Mouse (Mus musculus) megakaryocyte, embryonic 14.5 days (primary cell): ENCODE measurements around the gene Oma1. TPM values are rescaled to one million over a fixed set of nuclear protein-coding genes. Genes with fewer than 3 reads are reported as not detected.

Experiments used
- H3K27me3 ChIP-seq: replicated peaks from 2 replicates; pipeline ENCODE3; 2012; ENCODE audit warnings: inconsistent platforms
- H3K36me3 ChIP-seq: replicated peaks from 2 replicates; pipeline ENCODE3; 2012; ENCODE audit warnings: low read length, inconsistent platforms, mixed read lengths
- H3K4me1 ChIP-seq: 2 replicates; pipeline ENCODE4 v1.6.1; 2012; ENCODE audit warnings: inconsistent platforms
- H3K4me3 ChIP-seq: replicated peaks from 2 replicates; pipeline ENCODE3; 2012; ENCODE audit warnings: moderate library complexity, mild to moderate bottlenecking, inconsistent platforms
- H3K9me3 ChIP-seq: 2 replicates; pipeline ENCODE4 v1.6.1; 2012; ENCODE audit warnings: inconsistent platforms
- FLI1 ChIP-seq: IDR thresholded peaks from 2 replicates; pipeline ENCODE4 v1.6.1; 2012; ENCODE audit warnings: low read length, inconsistent platforms, mixed read lengths
- GATA1 ChIP-seq: IDR thresholded peaks from 3 replicates; pipeline ENCODE4 v1.6.1; 2012; ENCODE audit warnings: mixed read lengths, low read length, inconsistent platforms, borderline replicate concordance
- polyA plus RNA-seq: library from polyadenylated mRNA; stranded (reverse); fragments of >175 nt; gene quantifications from 2 replicates; pipeline ENCODE4 v1.2.3, GENCODE M21; 2012; ENCODE audit warnings: low replicate concordance; ENCODE audit not compliant: insufficient read depth

Oma1 gene
- polyA plus RNA-seq, 1 experiment = 0.55 TPM

- Histone ChIP-seq H3K27me3 (no peaks in the 10 kb centered on the region), H3K4me1 (peaks cover 28% of the 10 kb centered on the region)
- TF ChIP-seq GATA1 = no peak
- no peak for TF ChIP-seq FLI1
Measured at GRCm38 (mm10) chr4:103315861-103316260, 2.2 kb downstream of the Oma1 start.

DNA sequence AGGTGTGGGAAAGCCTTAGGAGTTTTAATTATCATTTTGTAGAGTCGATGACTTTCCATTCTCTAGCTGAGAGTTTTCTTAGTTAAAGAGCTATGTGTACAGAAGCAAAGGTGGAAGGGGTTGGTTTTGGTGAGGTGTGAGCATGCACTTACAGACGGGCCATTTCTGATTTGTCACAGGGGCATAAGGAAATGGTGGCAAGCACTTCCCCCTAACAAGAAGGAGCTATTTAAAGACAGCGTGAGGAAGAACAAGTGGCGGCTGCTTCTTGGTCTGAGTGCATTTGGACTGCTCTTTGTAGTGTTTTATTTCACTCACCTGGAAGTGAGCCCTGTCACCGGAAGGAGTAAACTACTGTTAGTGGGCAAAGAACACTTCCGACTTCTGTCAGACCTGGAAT, 7.8 kb downstream of the Oma1 start:
- H3K9me3 ChIP-seq = no peaks in the 10 kb centered on the region
- H3K4me3 ChIP-seq = no peak overlapping the region
- H3K36me3 ChIP-seq = peaks cover 51% of the 10 kb centered on the region
- no peaks in the 10 kb centered on the region for H3K27me3 ChIP-seq
- peaks cover 17% of the 10 kb centered on the region for H3K4me1 ChIP-seq
- no peak for TF ChIP-seq GATA1
- TF ChIP-seq FLI1 = no peak

More at GRCm38 (mm10) chr4:103315861-103316260, 2.2 kb downstream of the Oma1 start:
- no peaks in the 10 kb centered on the region for H3K9me3 ChIP-seq
- H3K36me3 ChIP-seq = peaks cover 20% of the 10 kb centered on the region
- H3K4me3 ChIP-seq = no peak overlapping the region

DNA sequence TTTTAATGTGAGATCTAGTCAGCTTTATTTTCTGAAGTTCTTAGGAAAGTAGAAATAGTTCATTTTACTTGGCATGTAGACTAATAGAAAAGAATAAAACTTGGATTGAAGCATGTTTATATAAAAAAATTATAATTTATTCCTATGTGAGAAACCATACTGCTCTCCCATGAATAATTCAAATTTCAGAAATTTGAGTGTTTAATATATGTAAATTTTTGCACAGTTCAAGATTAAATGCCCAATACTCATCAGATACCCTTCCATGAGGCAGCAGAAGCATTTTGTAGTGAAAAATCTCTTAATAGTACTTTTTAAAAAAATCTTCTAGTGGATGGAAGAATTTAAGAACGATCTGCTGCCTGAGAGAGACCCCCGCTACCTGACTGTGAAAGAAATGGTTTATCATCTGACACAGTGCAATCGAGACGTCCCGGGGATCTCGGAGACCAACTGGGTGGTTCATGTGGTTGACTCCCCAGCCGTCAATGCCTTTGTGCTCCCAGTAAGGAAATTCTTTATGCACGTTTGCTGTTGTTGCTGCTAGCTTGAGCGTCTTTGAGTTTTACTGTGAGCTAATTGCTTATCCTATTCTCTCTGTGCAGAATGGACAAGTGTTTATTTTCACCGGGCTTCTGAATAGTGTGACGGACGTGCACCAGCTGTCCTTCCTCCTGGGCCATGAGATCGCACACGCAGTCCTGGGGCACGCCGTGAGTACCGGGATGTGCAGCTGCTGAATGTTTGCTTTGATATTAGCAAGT, 11.3 kb downstream of the Oma1 start:
- peaks cover 17% of the 10 kb centered on the region for H3K4me1 ChIP-seq
- H3K27me3 ChIP-seq = no peaks in the 10 kb centered on the region
- TF ChIP-seq GATA1 (no peak), FLI1 (no peak)
- peaks cover 60% of the 10 kb centered on the region for H3K36me3 ChIP-seq
- H3K4me3 ChIP-seq = no peak overlapping the region
- H3K9me3 ChIP-seq = no peaks in the 10 kb centered on the region

- H3K36me3 ChIP-seq = peaks cover 59% of the 10 kb centered on the region
- no peaks in the 10 kb centered on the region for H3K9me3 ChIP-seq
- H3K4me1 ChIP-seq = peaks cover 5% of the 10 kb centered on the region
- no peak overlapping the region for H3K4me3 ChIP-seq
- H3K27me3 ChIP-seq = no peaks in the 10 kb centered on the region
- TF ChIP-seq FLI1 (no peak), GATA1 (no peak)
Measured at GRCm38 (mm10) chr4:103326994-103327393, 13.4 kb downstream of the Oma1 start.

DNA sequence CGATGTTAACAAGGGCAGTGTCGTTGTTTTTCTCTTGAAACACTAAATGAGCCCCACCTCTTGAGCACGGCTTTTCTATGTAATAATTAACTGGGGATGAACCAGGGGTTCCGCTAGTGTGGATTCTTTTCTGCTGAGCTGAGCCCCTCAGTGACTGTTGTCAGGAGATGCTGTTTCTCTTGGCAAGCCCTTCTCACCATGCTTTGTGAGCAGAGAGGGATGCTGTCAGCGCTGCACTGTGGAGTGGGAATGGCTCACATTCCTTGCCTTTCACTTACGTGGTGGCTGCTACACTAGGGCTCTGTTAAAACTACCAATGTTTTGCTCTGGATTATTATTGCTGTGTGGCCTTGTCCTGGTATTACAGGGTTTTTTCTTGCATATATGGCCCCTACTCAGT, 15.7 kb downstream of the Oma1 start:
- no peaks in the 10 kb centered on the region for H3K27me3 ChIP-seq
- H3K9me3 ChIP-seq = no peaks in the 10 kb centered on the region
- peaks cover 4% of the 10 kb centered on the region; the same call in 1 of the 2 replicates for H3K4me1 ChIP-seq
- no peak overlapping the region for H3K4me3 ChIP-seq
- TF ChIP-seq GATA1 = no peak
- TF ChIP-seq FLI1 = no peak
- H3K36me3 ChIP-seq = peaks cover 67% of the 10 kb centered on the region

GRCm38 (mm10) chr4:103335134-103335533, 21.5 kb downstream of the Oma1 start:
- Histone ChIP-seq H3K9me3 (no peaks in the 10 kb centered on the region), H3K4me3 (no peak overlapping the region), H3K36me3 (peaks cover 39% of the 10 kb centered on the region), H3K4me1 (no peaks in the 10 kb centered on the region), H3K27me3 (no peaks in the 10 kb centered on the region)
- no peak for TF ChIP-seq GATA1
- no peak for TF ChIP-seq FLI1

- H3K36me3 ChIP-seq = peaks cover 12% of the 10 kb centered on the region
- no peak overlapping the region for H3K4me3 ChIP-seq
- no peaks in the 10 kb centered on the region for H3K27me3 ChIP-seq
- H3K9me3 ChIP-seq = no peaks in the 10 kb centered on the region
- TF ChIP-seq GATA1 = no peak
- TF ChIP-seq FLI1 = no peak
- H3K4me1 ChIP-seq = peaks cover 29% of the 10 kb centered on the region
Measured at GRCm38 (mm10) chr4:103340726-103341125, 27.1 kb downstream of the Oma1 start.

- H3K4me1 ChIP-seq = peaks cover 29% of the 10 kb centered on the region
- H3K4me3 ChIP-seq = peak overlapping the region; percentile 62
- TF ChIP-seq FLI1 (no peak), GATA1 (no peak)
- H3K36me3 ChIP-seq = peaks cover 12% of the 10 kb centered on the region
- H3K27me3 ChIP-seq = no peaks in the 10 kb centered on the region
- H3K9me3 ChIP-seq = no peaks in the 10 kb centered on the region
Measured at GRCm38 (mm10) chr4:103341620-103342019, 28.0 kb downstream of the Oma1 start.

GRCm38 (mm10) chr4:103346058-103346457, 32.4 kb downstream of the Oma1 start:
- Histone ChIP-seq H3K36me3 (peaks cover 12% of the 10 kb centered on the region), H3K4me3 (no peak overlapping the region), H3K4me1 (peaks cover 24% of the 10 kb centered on the region), H3K27me3 (no peaks in the 10 kb centered on the region), H3K9me3 (no peaks in the 10 kb centered on the region)
- TF ChIP-seq FLI1 = no peak
- TF ChIP-seq GATA1 = no peak

GRCm38 (mm10) chr4:103346849-103347248, 33.2 kb downstream of the Oma1 start:
- no peak overlapping the region for H3K4me3 ChIP-seq
- no peaks in the 10 kb centered on the region for H3K9me3 ChIP-seq
- peaks cover 12% of the 10 kb centered on the region for H3K36me3 ChIP-seq
- no peaks in the 10 kb centered on the region for H3K27me3 ChIP-seq
- no peak for TF ChIP-seq FLI1
- H3K4me1 ChIP-seq = peaks cover 20% of the 10 kb centered on the region

GRCm38 (mm10) chr4:103349219-103349618, 35.6 kb downstream of the Oma1 start:
- TF ChIP-seq FLI1 (no peak), GATA1 (no peak)
- no peak overlapping the region for H3K4me3 ChIP-seq
- H3K27me3 ChIP-seq = no peaks in the 10 kb centered on the region
- H3K36me3 ChIP-seq = peaks cover 9% of the 10 kb centered on the region
- H3K4me1 ChIP-seq = peaks cover 8% of the 10 kb centered on the region; the same call in 1 of the 2 replicates
- no peaks in the 10 kb centered on the region for H3K9me3 ChIP-seq
